Mouse (Mus musculus) heart, postnatal 0 days (tissue): ENCODE results near the gene Neurl1b. TPM values are rescaled to one million over a fixed set of nuclear protein-coding genes. Genes with fewer than 3 reads are reported as not detected.

Source experiments
- ATAC-seq: fragments of 200-750 bp; cut with Nextera tagmentation; 2 replicates; pipeline ENCODE4 v1.8.0; 2017; ENCODE audit warnings: low read depth, moderate number of reproducible peaks, moderate library complexity; ENCODE audit not compliant: insufficient read depth
- DNase-seq: peaks from one replicate; pipeline ENCODE4 v3.0.0-alpha.2; 2016; ENCODE audit warnings: low spot score
- H3K27ac ChIP-seq: fragments of 300-500 bp; sonication (generic); 2 replicates; pipeline ENCODE4 v1.5.1; 2014; ENCODE audit warnings: low read depth, mild to moderate bottlenecking
- H3K27me3 ChIP-seq: fragments of 300-500 bp; sonication (generic); 2 replicates; pipeline ENCODE4 v1.6.1; 2014; ENCODE audit warnings: low read length, mixed read lengths; ENCODE audit not compliant: control insufficient read depth, insufficient read depth
- H3K36me3 ChIP-seq: fragments of 300-500 bp; sonication (generic); replicated peaks from 2 replicates; pipeline ENCODE4 v1.6.1; 2014; ENCODE audit warnings: low read length, mixed read lengths; ENCODE audit not compliant: control insufficient read depth, insufficient read depth
- H3K4me1 ChIP-seq: fragments of 300-500 bp; sonication (generic); 2 replicates; pipeline ENCODE4 v1.6.1; 2014; ENCODE audit warnings: antibody characterized with exemption; ENCODE audit not compliant: control insufficient read depth, insufficient read depth
- H3K4me2 ChIP-seq: fragments of 300-500 bp; sonication (generic); 2 replicates; pipeline ENCODE4 v1.6.1; 2014; ENCODE audit warnings: low read depth, mild to moderate bottlenecking, low read length, moderate library complexity
- H3K4me3 ChIP-seq: fragments of 300-500 bp; sonication (generic); 2 replicates; pipeline ENCODE4 v1.5.1; 2014; ENCODE audit warnings: low read depth, low read length
- H3K9ac ChIP-seq: fragments of 300-500 bp; sonication (generic); replicated peaks from 2 replicates; pipeline ENCODE4 v1.6.1; 2014; ENCODE audit warnings: low read depth, low read length, mixed read lengths
- H3K9me3 ChIP-seq: fragments of 300-500 bp; sonication (generic); replicated peaks from 2 replicates; pipeline ENCODE4 v1.6.1; 2016; ENCODE audit warnings: low read length; ENCODE audit not compliant: control insufficient read depth
- CTCF ChIP-seq: IDR thresholded peaks from 2 replicates; pipeline ENCODE4 v1.5.1; 2016; ENCODE audit warnings: antibody characterized with exemption, control low read depth, low read depth
- EP300 ChIP-seq: IDR thresholded peaks from 2 replicates; pipeline ENCODE4 v1.6.1; 2016; ENCODE audit warnings: antibody characterized with exemption, low read depth
- WGBS: fragments of 180-500 bp; shearing (Covaris S2); extraction: QIAGEN DNeasy Blood & Tissue Kit; methylation state at CpG from one replicate; pipeline ENCODE4 v1.1.7; 2014; 5-methylcytosine and 5-hydroxymethylcytosine counted together
- polyA plus RNA-seq: library from polyadenylated mRNA; unstranded; fragments of >200 nt; fragmentation: Nextera tagmentation; extraction: Ambion mirVana; gene quantifications from 2 replicates; pipeline ENCODE4 v1.2.1, GENCODE M21; 2015
- total RNA-seq: library from RNA; depleted of rRNA; stranded (reverse); fragments of >200 nt; gene quantifications from 2 replicates; pipeline ENCODE4 v1.2.3, GENCODE M21; 2014; ENCODE audit warnings: low replicate concordance

The Neurl1b gene
- total and polyA plus RNA-seq, 2 experiments from 2014 or later, result 1.6 to 66.1 TPM

- ATAC-seq (no peak), DNase-seq (no peak)
- no peaks in the 10 kb centered on the region for H3K9me3 ChIP-seq
- H3K4me2 ChIP-seq, result no peak overlapping the region
- H3K4me1 ChIP-seq, result no peaks in the 10 kb centered on the region
- H3K27me3 ChIP-seq, result no peaks in the 10 kb centered on the region
- H3K9ac ChIP-seq, result no peak overlapping the region
- TF ChIP-seq CTCF, result no peak
- TF ChIP-seq EP300, result no peak
- no peaks in the 10 kb centered on the region for H3K36me3 ChIP-seq
- no peak overlapping the region for H3K27ac ChIP-seq
- H3K4me3 ChIP-seq, result no peak overlapping the region
Observed at GRCm38 (mm10) chr17:26457506-26457905, 42.9 kb downstream of the Neurl1b start.

GRCm38 (mm10) chr17:26458049-26458448, 43.4 kb downstream of the Neurl1b start:
- H3K27me3 ChIP-seq, result no peaks in the 10 kb centered on the region
- 68% methylated on average over 7 of the region's 7 CpGs for WGBS
- no peak overlapping the region for H3K9ac ChIP-seq
- TF ChIP-seq EP300 (no peak), CTCF (no peak)
- no peaks in the 10 kb centered on the region for H3K36me3 ChIP-seq
- H3K4me1 ChIP-seq, result no peaks in the 10 kb centered on the region
- H3K9me3 ChIP-seq, result no peaks in the 10 kb centered on the region
- DNase-seq, result no peak
- H3K4me2 ChIP-seq, result no peak overlapping the region
- H3K27ac ChIP-seq, result no peak overlapping the region
- no peak for ATAC-seq
- no peak overlapping the region for H3K4me3 ChIP-seq

- ATAC-seq (no peak), DNase-seq (peak; percentile 77)
- Histone ChIP-seq H3K27me3 (no peaks in the 10 kb centered on the region), H3K4me2 (no peak overlapping the region), H3K9me3 (no peaks in the 10 kb centered on the region), H3K9ac (no peak overlapping the region), H3K4me1 (no peaks in the 10 kb centered on the region), H3K27ac (no peak overlapping the region), H3K36me3 (no peaks in the 10 kb centered on the region), H3K4me3 (no peak overlapping the region)
- peak; percentile 94 for TF ChIP-seq CTCF
- TF ChIP-seq EP300, result no peak
- 19% methylated on average over 12 of the region's 12 CpGs for WGBS
Observed at GRCm38 (mm10) chr17:26462634-26463170, 48.1 kb downstream of the Neurl1b start.

GRCm38 (mm10) chr17:26463432-26463831, 48.8 kb downstream of the Neurl1b start:
- TF ChIP-seq CTCF (no peak), EP300 (no peak)
- Histone ChIP-seq H3K36me3 (no peaks in the 10 kb centered on the region), H3K9me3 (no peaks in the 10 kb centered on the region), H3K27me3 (no peaks in the 10 kb centered on the region), H3K4me3 (no peak overlapping the region), H3K27ac (no peak overlapping the region; the same call in 1 of the 2 replicates), H3K9ac (no peak overlapping the region), H3K4me2 (no peak overlapping the region), H3K4me1 (no peaks in the 10 kb centered on the region)
- ATAC-seq, result no peak
- DNase-seq, result no peak
- 86% methylated on average over 5 of the region's 5 CpGs for WGBS

GRCm38 (mm10) chr17:26463984-26464383, 49.4 kb downstream of the Neurl1b start:
- Histone ChIP-seq H3K4me3 (no peak overlapping the region), H3K4me1 (no peaks in the 10 kb centered on the region), H3K27me3 (no peaks in the 10 kb centered on the region), H3K36me3 (no peaks in the 10 kb centered on the region), H3K9ac (no peak overlapping the region), H3K9me3 (no peaks in the 10 kb centered on the region), H3K4me2 (no peak overlapping the region), H3K27ac (peak overlapping the region; percentile 60)
- DNase-seq, result no peak
- 39% methylated on average over 4 of the region's 4 CpGs for WGBS
- no peak for TF ChIP-seq CTCF
- no peak for TF ChIP-seq EP300
- 0 out of 2 replicates have a peak, but pooled peaks have one; percentile 5 for ATAC-seq

- no peaks in the 10 kb centered on the region for H3K4me1 ChIP-seq
- H3K9ac ChIP-seq, result no peak overlapping the region
- no peaks in the 10 kb centered on the region for H3K36me3 ChIP-seq
- TF ChIP-seq EP300, result 0 out of 2 replicates have a peak, but pooled peaks have one; percentile 1
- no peak for TF ChIP-seq CTCF
- H3K4me2 ChIP-seq, result no peak overlapping the region
- no peaks in the 10 kb centered on the region for H3K27me3 ChIP-seq
- ATAC-seq (no peak), DNase-seq (no peak)
- no peak overlapping the region for H3K4me3 ChIP-seq
- WGBS, result 69% methylated on average over 9 of the region's 9 CpGs
- peak overlapping the region; percentile 60 for H3K27ac ChIP-seq
- H3K9me3 ChIP-seq, result no peaks in the 10 kb centered on the region
Observed at GRCm38 (mm10) chr17:26464481-26464880, 49.9 kb downstream of the Neurl1b start.
